Mouse (Mus musculus): Measurements from ENCODE around the gene Capn13.

Capn13 gene

GRCm38 (mm10) chr17:73400862-73401261 is at the start of gene Capn13:
Gene Capn13 (minus strand): TSS chr17:73400866.
- no peak for DNase-seq

- no peak for DNase-seq
Observed at GRCm38 (mm10) chr17:73449104-73449503, 48.4 kb upstream of the Capn13 start.

GRCm38 (mm10) chr17:73440798-73441197 is 40.1 kb upstream of the Capn13 start:
- no peak for DNase-seq

- no peak for DNase-seq
Observed at GRCm38 (mm10) chr17:73432564-73433006, 31.9 kb upstream of the Capn13 start.

- no peak for DNase-seq
Observed at GRCm38 (mm10) chr17:73432058-73432457, 31.4 kb upstream of the Capn13 start.

GRCm38 (mm10) chr17:73417382-73417781 is 16.7 kb upstream of the Capn13 start:
- DNase-seq, result no peak

- DNase-seq, result no peak
Observed at GRCm38 (mm10) chr17:73416181-73416795, 15.6 kb upstream of the Capn13 start.

- no peak for DNase-seq
Observed at GRCm38 (mm10) chr17:73411817-73412216, 11.2 kb upstream of the Capn13 start.

GRCm38 (mm10) chr17:73401272-73401671 is 606 bp upstream of the Capn13 start:
- DNase-seq, result no peak

GRCm38 (mm10) chr17:73399136-73399535 is 1.5 kb downstream of the Capn13 start:
- DNase-seq, result no peak

GRCm38 (mm10) chr17:73393361-73393760 is 7.3 kb downstream of the Capn13 start:
- no peak for DNase-seq

GRCm38 (mm10) chr17:73391771-73392170 is 8.9 kb downstream of the Capn13 start:
- no peak for DNase-seq

GRCm38 (mm10) chr17:73390191-73391089 is 10.2 kb downstream of the Capn13 start:
- DNase-seq, result no peak

GRCm38 (mm10) chr17:73389336-73389735 is 11.3 kb downstream of the Capn13 start:
- DNase-seq, result no peak

- no peak for DNase-seq
Observed at GRCm38 (mm10) chr17:73386581-73386980, 14.1 kb downstream of the Capn13 start.

GRCm38 (mm10) chr17:73385940-73386339 is 14.7 kb downstream of the Capn13 start:
- DNase-seq, result no peak

GRCm38 (mm10) chr17:73382327-73383014 is 18.2 kb downstream of the Capn13 start:
- DNase-seq, result no peak

- no peak for DNase-seq
Observed at GRCm38 (mm10) chr17:73381681-73382080, 19.0 kb downstream of the Capn13 start.

GRCm38 (mm10) chr17:73377778-73378484 is 22.7 kb downstream of the Capn13 start:
- DNase-seq, result no peak

- no peak for DNase-seq
Observed at GRCm38 (mm10) chr17:73367334-73367733, 33.3 kb downstream of the Capn13 start.

GRCm38 (mm10) chr17:73361054-73361453 is 39.6 kb downstream of the Capn13 start:
- peak in 1 of 2 experiments; percentile 3 for DNase-seq

- DNase-seq, result no peak
Observed at GRCm38 (mm10) chr17:73343632-73344390, 56.9 kb downstream of the Capn13 start.

All from spleen, adult 18-20 months (tissue).